Mouse (Mus musculus) intestine, postnatal 0 days (tissue): ENCODE data around the gene Gm49601. TPM values are rescaled to one million over a fixed set of nuclear protein-coding genes. Genes with fewer than 3 reads are reported as not detected.

ENCODE experiments used
- ATAC-seq: fragments of 200-750 bp; cut with Nextera tagmentation; 2 replicates; pipeline ENCODE4 v1.8.0; 2017; ENCODE audit warnings: mild to moderate bottlenecking, moderate TSS enrichment, moderate library complexity
- H3K27ac ChIP-seq: fragments of 300-500 bp; sonication (generic); 2 replicates; pipeline ENCODE4 v1.5.1; 2014; ENCODE audit warnings: mild to moderate bottlenecking, low read depth, low read length, moderate library complexity
- H3K27me3 ChIP-seq: fragments of 300-500 bp; sonication (generic); replicated peaks from 2 replicates; pipeline ENCODE4 v1.6.1; 2014; ENCODE audit warnings: low read length, mixed read lengths; ENCODE audit not compliant: control insufficient read depth, insufficient read depth
- H3K36me3 ChIP-seq: fragments of 300-500 bp; sonication (generic); 2 replicates; pipeline ENCODE4 v1.6.1; 2014; ENCODE audit warnings: mild to moderate bottlenecking, moderate library complexity; ENCODE audit not compliant: control insufficient read depth, insufficient read depth
- H3K4me1 ChIP-seq: fragments of 300-500 bp; sonication (generic); replicated peaks from 2 replicates; pipeline ENCODE4 v1.6.1; 2014; ENCODE audit warnings: antibody characterized with exemption, low read length, mixed read lengths; ENCODE audit not compliant: control insufficient read depth, insufficient read depth
- H3K4me2 ChIP-seq: fragments of 300-500 bp; sonication (generic); replicated peaks from 2 replicates; pipeline ENCODE4 v1.6.1; 2014; ENCODE audit warnings: low read depth, mild to moderate bottlenecking, moderate library complexity
- H3K4me3 ChIP-seq: fragments of 300-500 bp; sonication (generic); 2 replicates; pipeline ENCODE4 v1.5.1; 2014; ENCODE audit warnings: low read depth, low read length
- H3K9ac ChIP-seq: fragments of 300-500 bp; sonication (generic); 2 replicates; pipeline ENCODE4 v1.6.1; 2014; ENCODE audit warnings: mild to moderate bottlenecking, low read depth, low read length
- H3K9me3 ChIP-seq: fragments of 300-500 bp; sonication (generic); 2 replicates; pipeline ENCODE4 v1.6.1; 2016; ENCODE audit warnings: mixed run types; ENCODE audit not compliant: control insufficient read depth
- CTCF ChIP-seq: sonication (generic); IDR thresholded peaks from 2 replicates; pipeline ENCODE4 v1.5.1; 2016; ENCODE audit warnings: low read depth, mild to moderate bottlenecking, control low read depth, antibody characterized with exemption, moderate library complexity
- WGBS: fragments of 180-500 bp; shearing (Covaris S2); extraction: QIAGEN DNeasy Blood & Tissue Kit; methylation state at CpG from one replicate; pipeline ENCODE4 v1.1.7; 2014; 5-methylcytosine and 5-hydroxymethylcytosine counted together
- polyA plus RNA-seq: library from polyadenylated mRNA; unstranded; fragments of >200 nt; fragmentation: Nextera tagmentation; extraction: Ambion mirVana; gene quantifications from 2 replicates; pipeline ENCODE4 v1.2.1, GENCODE M21; 2015

Gm49601 gene
- polyA plus RNA-seq, 1 experiment from 2014 or later = 1.4 TPM

- WGBS = 61% methylated on average over 6 of the region's 6 CpGs
Measured at GRCm38 (mm10) chr16:18653290-18654160, 27.3 kb upstream of the Gm49601 start.

GRCm38 (mm10) chr16:18649126-18649525, 22.9 kb upstream of the Gm49601 start:
- 38% methylated on average over 3 of the region's 3 CpGs for WGBS

More at GRCm38 (mm10) chr16:18653290-18654160, 27.3 kb upstream of the Gm49601 start:
- peak; percentile 72 for TF ChIP-seq CTCF
- Histone ChIP-seq H3K36me3 (no peaks in the 10 kb centered on the region), H3K27me3 (no peaks in the 10 kb centered on the region), H3K27ac (peak overlapping the region; percentile 87), H3K9me3 (no peaks in the 10 kb centered on the region), H3K4me1 (peaks cover 2% of the 10 kb centered on the region; the same call in 1 of the 2 replicates), H3K4me2 (peak overlapping the region; percentile 17; the same call in 1 of the 2 replicates), H3K9ac (no peak overlapping the region), H3K4me3 (no peak overlapping the region)
- peak; percentile 92 for ATAC-seq

GRCm38 (mm10) chr16:18645329-18645728, 19.1 kb upstream of the Gm49601 start:
- H3K4me2 ChIP-seq = no peak overlapping the region
- H3K9ac ChIP-seq = no peak overlapping the region
- no peak for ATAC-seq
- no peaks in the 10 kb centered on the region for H3K27me3 ChIP-seq
- H3K4me1 ChIP-seq = no peaks in the 10 kb centered on the region
- H3K27ac ChIP-seq = no peak overlapping the region
- no peak overlapping the region for H3K4me3 ChIP-seq
- no peaks in the 10 kb centered on the region for H3K36me3 ChIP-seq
- WGBS = 49% methylated on average over 6 of the region's 6 CpGs
- TF ChIP-seq CTCF = no peak
- H3K9me3 ChIP-seq = no peaks in the 10 kb centered on the region

More at GRCm38 (mm10) chr16:18649126-18649525, 22.9 kb upstream of the Gm49601 start:
- Histone ChIP-seq H3K9me3 (no peaks in the 10 kb centered on the region), H3K4me1 (peaks cover under 1% of the 10 kb centered on the region; the same call in 1 of the 2 replicates), H3K36me3 (no peaks in the 10 kb centered on the region), H3K27ac (peak overlapping the region; percentile 66), H3K4me3 (no peak overlapping the region), H3K9ac (no peak overlapping the region), H3K4me2 (no peak overlapping the region; the same call in 1 of the 2 replicates), H3K27me3 (no peaks in the 10 kb centered on the region)
- TF ChIP-seq CTCF = no peak
- ATAC-seq = peak; percentile 84

GRCm38 (mm10) chr16:18644485-18644884, 18.3 kb upstream of the Gm49601 start:
- Histone ChIP-seq H3K4me2 (no peak overlapping the region), H3K36me3 (no peaks in the 10 kb centered on the region), H3K4me1 (no peaks in the 10 kb centered on the region), H3K9ac (no peak overlapping the region), H3K4me3 (no peak overlapping the region), H3K27me3 (no peaks in the 10 kb centered on the region), H3K9me3 (no peaks in the 10 kb centered on the region), H3K27ac (no peak overlapping the region)
- no peak for ATAC-seq
- WGBS = 40% methylated on average over 4 of the region's 4 CpGs
- TF ChIP-seq CTCF = no peak

GRCm38 (mm10) chr16:18643406-18643998, 17.3 kb upstream of the Gm49601 start:
- H3K27ac ChIP-seq = no peak overlapping the region
- no peak overlapping the region for H3K9ac ChIP-seq
- 77% methylated on average over 11 of the region's 11 CpGs for WGBS
- TF ChIP-seq CTCF = no peak
- no peak overlapping the region for H3K4me2 ChIP-seq
- no peaks in the 10 kb centered on the region for H3K9me3 ChIP-seq
- no peaks in the 10 kb centered on the region for H3K27me3 ChIP-seq
- no peak overlapping the region for H3K4me3 ChIP-seq
- H3K4me1 ChIP-seq = no peaks in the 10 kb centered on the region
- no peaks in the 10 kb centered on the region for H3K36me3 ChIP-seq
- no peak for ATAC-seq

- Histone ChIP-seq H3K27ac (no peak overlapping the region), H3K9ac (no peak overlapping the region), H3K36me3 (no peaks in the 10 kb centered on the region), H3K4me3 (no peak overlapping the region), H3K4me2 (no peak overlapping the region), H3K4me1 (no peaks in the 10 kb centered on the region), H3K27me3 (no peaks in the 10 kb centered on the region), H3K9me3 (no peaks in the 10 kb centered on the region)
- 80% methylated on average over 4 of the region's 4 CpGs for WGBS
- TF ChIP-seq CTCF = no peak
- no peak for ATAC-seq
Measured at GRCm38 (mm10) chr16:18642897-18643296, 16.7 kb upstream of the Gm49601 start.
